Mouse (Mus musculus) mouse embryonic stem cell (cell line): ENCODE measurements around the gene Ubtd2.

Experiments
- in situ Hi-C, 2 experiments: fragments of 300-500 bp; cut with MboI; formaldehyde crosslinking; loops; 1 replicate in 1 of 2; 3 replicates in 1 of 2; pipeline ENCODE4 v1.14.3; 2019 to 2020; ENCODE audit warnings: low sequenced_read_pairs in 2 of 2, low pct_unique_long_range_greater_than_20kb in 1 of 2, mixed read lengths in 1 of 2; ENCODE audit not compliant: unreplicated experiment in 1 of 2

Gene Ubtd2

GRCm38 (mm10) chr11:32553311-32554140 is 98.4 kb downstream of the Ubtd2 start:
- in situ Hi-C loops = no loop called here

DNA sequence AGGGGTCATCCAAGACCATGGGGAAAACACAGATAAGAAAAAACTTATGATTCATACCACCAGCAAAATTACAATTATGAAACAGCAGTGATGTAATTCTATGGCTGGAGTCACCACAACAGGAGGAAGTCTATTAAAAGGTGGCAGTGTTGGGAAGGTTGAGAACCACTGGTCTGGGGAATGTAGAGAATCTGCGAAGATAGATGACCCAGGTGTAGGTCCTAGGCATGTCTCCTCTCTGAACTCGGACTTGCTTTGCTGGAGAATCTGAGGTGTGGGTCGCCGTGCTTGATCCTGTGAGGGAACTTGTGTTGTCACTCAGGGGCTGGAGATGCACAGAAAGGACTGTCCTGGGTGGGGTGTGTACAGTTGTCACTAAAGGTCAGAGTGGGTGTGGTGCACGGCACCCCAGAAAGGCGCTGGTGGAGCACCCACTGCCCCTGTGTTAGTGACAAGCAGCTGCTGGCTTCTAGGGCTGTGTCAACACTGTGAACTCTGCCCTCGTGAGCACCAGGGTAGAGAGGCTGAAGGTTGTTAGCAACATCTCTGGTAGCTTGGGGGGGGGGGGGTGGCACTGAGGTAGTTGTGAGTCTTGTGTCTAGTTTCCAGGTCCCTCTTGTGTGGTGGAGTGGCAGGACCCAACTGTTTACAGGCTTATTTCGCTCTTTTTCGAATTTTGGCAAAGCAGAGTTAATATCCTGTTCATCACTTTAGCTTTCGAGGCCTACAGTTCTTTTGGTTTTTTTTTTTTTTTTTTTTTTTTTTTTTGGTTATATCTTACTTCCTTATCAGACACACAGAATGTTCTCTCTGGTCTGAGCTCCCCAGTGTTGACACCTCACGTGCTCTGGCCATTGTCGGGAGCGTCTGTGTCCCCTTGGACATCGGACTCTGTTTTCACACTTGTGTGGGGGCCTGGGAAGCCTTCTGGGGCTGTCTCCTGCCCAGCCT is 99.2 kb downstream of the Ubtd2 start:
- in situ Hi-C loops = no loop called here

GRCm38 (mm10) chr11:32555103-32555689 is 100.0 kb downstream of the Ubtd2 start:
- in situ Hi-C loops = no loop called here

GRCm38 (mm10) chr11:32556333-32556990 is 101.3 kb downstream of the Ubtd2 start:
- in situ Hi-C loops = no loop called here

- in situ Hi-C loops = no loop called here
These were observed 102.9 kb downstream of the Ubtd2 start for GRCm38 (mm10) chr11:32558026-32558425.

DNA sequence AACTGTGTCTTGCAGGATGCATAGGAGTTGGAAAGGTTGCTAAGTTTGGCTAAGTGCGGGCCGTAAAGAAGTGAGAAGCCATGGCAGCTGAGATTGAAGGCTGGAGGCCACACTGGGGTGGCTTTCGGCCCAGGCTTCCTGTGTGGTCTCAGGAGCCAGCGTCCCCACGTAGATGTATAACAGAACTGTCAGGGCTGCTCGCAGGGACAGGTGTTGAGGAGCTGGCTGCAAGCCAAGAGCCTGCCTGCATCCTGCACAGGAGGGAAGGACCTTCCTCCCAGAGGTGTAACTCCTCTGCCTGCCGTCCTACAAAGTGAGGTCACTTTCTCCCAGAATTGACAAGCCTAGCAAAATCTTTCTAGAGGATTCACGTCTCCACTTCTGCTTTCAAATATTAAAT is 103.5 kb downstream of the Ubtd2 start:
- in situ Hi-C loops = no loop called here

DNA sequence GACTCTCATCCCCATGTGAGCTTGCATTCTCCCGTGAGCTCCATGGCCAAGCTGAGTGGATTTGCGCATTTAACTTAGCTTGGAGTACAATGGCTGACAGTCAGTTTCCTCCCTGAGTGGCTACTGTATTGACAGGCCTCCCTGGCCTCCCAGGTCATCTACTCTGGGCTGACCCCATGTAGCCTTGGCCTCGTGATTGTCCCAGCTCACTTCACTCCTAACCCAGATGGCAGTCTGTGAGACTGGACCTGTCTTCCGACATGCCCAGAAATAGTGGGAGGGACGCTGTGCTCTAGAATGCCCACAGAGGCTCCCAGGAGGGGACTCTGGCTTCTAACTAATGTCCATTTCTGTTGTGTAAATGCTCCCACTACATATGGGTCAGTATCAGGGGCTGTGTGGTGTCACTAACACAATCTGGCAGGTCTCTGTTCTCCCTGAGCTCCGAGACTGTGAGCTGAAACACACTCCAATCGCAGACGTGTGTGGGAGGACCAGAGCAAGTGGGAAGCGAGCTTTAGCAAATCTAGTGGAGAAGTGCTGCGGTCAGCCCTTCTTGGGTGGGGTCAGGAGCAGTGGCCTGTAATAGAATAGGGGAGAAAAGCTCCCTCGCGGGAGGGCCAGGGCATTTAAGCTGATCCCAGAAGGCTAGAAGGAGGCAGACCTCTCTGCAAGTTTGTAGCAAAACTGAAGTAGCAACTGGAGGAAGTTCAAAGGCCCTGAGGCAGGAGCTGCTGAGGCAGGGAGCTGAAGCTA is 105.0 kb downstream of the Ubtd2 start:
- in situ Hi-C loops = no loop called here

- in situ Hi-C loops = no loop called here
These were observed 106.5 kb downstream of the Ubtd2 start for GRCm38 (mm10) chr11:32561465-32562355.

DNA sequence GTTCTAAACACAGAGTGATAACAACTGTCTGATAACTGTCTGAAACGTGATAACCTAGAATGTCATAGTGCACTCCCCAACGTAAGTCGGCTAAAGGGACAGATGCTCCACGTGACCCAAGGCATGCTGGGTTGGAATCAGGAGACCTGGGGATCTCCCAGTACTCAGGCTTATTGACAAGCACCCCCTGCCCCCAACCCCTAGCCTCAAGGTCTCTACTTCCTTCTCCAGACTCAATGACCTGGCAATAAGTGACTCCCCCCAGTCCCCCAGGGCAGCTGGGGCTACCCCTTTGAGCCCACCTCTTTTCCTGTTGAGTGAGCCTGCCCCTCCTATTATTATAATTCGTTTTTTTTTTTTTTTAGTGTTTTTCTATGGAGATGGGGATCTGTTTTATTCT is 107.5 kb downstream of the Ubtd2 start:
- in situ Hi-C loops = no loop called here

DNA sequence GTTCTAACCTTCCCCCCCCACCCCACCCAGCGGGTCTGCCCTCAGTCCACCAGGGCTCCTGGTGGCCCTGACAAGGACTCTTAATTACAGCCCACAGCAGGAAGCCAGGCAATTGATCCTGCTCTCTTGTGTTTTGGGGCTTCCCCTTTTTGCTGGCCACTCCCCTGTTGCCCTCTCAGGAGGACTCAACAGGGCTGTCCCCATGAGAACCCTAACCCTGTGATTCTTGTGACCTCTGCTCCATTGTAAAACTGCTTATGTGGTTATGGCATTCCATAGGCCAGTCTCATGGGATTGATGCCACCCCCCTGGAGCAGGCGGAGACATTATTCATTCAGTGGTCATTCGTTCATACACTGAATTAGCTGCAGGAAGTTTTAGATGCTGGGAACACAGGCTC is 108.5 kb downstream of the Ubtd2 start:
- in situ Hi-C loops = no loop called here

DNA sequence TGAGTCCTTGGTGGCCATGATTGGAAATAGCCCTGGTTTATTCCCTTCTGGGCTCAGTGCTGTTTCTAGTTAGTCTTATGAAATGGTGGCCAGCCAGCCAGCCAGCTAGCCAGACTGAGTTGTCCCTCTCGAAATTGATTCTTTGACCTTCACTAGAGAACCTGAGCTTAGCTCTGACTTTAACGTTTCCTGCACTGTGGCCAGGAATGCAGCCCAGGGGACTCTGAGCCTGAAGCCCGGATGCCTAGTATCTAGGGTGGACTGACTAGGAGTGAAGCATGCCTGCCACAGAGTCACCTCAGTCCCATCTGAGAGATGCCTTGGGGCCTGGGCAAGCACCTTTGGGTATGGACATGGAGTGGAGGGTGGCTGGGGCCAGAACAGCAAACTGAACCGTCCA is 109.5 kb downstream of the Ubtd2 start:
- in situ Hi-C loops = no loop called here

- in situ Hi-C loops = no loop called here
These were observed 109.9 kb downstream of the Ubtd2 start for GRCm38 (mm10) chr11:32565088-32565487.

- in situ Hi-C loops = no loop called here
These were observed 111.0 kb downstream of the Ubtd2 start for GRCm38 (mm10) chr11:32566184-32566583.
